Mouse (Mus musculus) thymus, adult 2 months (tissue): ENCODE results near the gene Lhfpl2.

Experiments
- CTCF ChIP-seq: fragments of 200-500 bp; IDR thresholded peaks from 2 replicates; pipeline ENCODE4 v1.5.1; 2012; ENCODE audit warnings: mild to moderate bottlenecking, control low read depth, low read length, moderate library complexity, borderline replicate concordance; ENCODE audit not compliant: control insufficient read depth, poor library complexity, insufficient read depth; ENCODE audit errors: extremely low read depth
- POLR2A ChIP-seq: fragments of 200-500 bp; IDR thresholded peaks from 2 replicates; pipeline ENCODE4 v1.6.1; 2012; ENCODE audit warnings: mild to moderate bottlenecking, low read length, control low read depth, moderate library complexity; ENCODE audit not compliant: control insufficient read depth, poor library complexity, insufficient read depth; ENCODE audit errors: extremely low read depth

DNA sequence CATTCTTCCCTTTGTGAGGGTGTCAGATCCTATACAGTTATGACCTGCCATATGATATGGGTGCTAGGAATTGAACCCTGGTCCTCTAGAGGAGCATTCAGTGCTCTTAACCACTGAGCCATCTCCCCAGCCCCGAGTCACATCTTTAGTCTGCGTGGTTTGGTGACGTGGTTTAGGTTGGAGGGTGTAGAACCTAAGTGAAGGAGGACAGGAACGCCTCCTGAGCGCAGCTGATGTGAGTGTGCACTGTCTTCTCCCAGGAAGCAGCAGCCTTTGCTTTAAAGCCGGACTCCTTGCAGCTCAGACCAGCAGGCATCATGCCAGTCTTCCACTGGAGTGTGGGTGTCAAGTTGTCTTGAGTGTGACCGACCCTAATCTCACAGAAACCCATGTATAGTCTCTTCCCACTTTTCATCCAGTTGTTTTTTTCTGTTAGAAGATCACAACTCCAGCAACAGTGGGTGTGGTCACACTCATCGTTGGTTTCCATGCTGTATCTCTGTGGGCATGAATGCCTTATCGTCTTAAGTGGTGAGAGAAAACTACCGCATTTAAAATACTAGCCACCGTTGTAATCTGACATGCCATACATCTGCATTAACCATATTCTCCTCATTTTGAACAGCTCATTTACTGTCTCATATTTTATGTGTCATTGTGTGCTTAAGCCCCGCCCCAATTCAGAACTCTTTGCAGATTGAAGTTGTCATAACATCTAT lies 28.7 kb downstream of the Lhfpl2 start:
- TF ChIP-seq POLR2A, result no peak
- TF ChIP-seq CTCF, result no peak
